Mouse (Mus musculus): ENCODE results near the gene Glcci1.

DNA sequence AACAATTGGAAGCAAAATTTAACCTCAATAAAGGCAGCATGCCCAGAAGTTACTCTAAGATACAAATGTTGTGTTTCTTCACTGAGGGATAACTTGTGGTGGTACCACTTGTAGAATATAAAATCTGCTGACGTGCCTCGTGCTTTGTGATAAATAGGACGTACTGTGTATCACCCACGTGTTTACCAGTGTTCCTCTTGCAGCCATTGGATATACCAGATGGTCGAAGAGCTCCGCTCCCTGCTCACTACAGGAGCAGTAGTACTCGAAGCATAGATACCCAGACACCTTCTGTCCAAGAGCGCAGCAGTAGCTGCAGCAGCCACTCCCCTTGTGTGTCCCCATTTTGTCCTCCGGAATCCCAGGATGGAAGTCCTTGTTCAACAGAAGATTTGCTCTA is 73.0 kb downstream of the Glcci1 start:
- no peak for TF ChIP-seq POLR2A (IDR thresholded peaks at IDR 0.05; ENCODE audit: insufficient read depth, low read length)
- TF ChIP-seq EP300 (IDR thresholded peaks at IDR 0.05; ENCODE audit: insufficient read depth, low read depth, low read length), result no peak
- no peak for TF ChIP-seq CTCF (IDR thresholded peaks at IDR 0.05; ENCODE audit: low read depth, low read length)

Data from ES-Bruce4 (cell line).